Mouse (Mus musculus) inflammation-experienced regulatory T-cells (primary cell): ENCODE results near the gene Olfr1225. TPM values are rescaled to one million over a fixed set of nuclear protein-coding genes. Genes with fewer than 3 reads are reported as not detected.

Experiments
- polyA plus RNA-seq, 2 experiments: library from polyadenylated mRNA; unstranded; fragments of 100-300 nt; shearing (Covaris generic); gene quantifications; one replicate each; pipeline ENCODE4 v1.2.1; 2017

Olfr1225 gene
- under 1 TPM; 0.06 to 0.77 TPM for polyA plus RNA-seq

DNA sequence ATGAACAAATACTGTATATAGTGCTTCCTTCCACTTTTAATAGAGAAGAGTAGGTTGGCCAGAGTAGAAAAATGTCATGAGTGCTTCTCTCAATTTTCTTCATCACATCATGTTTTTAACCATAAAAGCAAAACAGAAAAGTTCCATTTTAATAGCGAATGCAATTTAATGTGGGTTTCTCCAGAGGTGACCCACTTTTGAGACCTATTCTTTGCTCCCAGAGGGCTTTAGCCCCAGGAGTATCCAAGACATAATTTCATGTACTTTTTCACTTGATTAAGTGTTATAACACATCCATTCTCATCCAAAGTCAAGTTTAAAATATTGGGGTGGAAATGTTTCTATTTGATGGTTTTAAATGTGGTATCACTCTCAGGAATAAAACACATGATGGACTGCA is at the start of gene Olfr1225:
Gene Olfr1225 (minus strand): TSS at position 101 of the 400 bp plus-strand sequence.

DNA sequence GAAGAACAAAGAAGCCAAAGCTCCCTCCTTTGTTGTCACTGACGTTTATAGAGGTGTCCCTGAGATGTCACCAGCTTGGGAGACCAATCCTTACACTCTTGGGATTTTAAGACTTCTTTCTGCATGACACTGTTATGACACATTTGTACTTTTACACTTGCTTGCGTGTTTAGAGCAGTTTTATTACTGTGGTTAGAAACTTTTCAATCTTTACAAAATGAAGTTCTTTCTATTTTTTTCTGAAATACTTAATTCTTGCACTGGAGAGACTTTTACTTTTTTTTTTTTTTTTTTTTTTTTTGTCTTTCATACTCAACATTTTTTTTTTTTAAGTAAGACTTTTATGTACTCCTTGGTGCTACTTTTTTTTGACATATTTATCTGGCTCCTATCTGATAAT is 25.5 kb upstream of the Olfr1225 start, which contains the start of gene Olfr1226:
Gene Olfr1226 (minus strand): TSS at position 101 of the 400 bp plus-strand sequence.

DNA sequence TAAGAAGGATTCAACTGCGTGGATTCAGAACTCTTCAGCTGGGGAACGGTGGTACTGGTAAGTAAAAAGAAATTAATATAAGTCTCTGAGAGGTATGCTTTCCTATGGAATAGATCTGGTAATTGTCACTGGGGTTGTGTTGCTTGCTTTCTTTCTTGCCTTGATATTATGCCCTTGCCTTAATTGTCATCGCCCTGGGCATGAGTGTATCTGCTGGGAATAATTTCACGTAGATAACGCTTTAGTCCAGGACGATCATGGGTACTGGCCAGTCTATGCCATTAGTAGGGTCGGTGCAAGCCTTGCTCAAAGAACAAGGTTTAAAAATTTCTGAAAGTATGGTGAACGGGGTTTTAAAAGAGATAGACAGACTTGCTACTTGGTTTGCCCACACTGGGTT is 10.5 kb downstream of the Olfr1225 start, which contains the start of gene Olfr1224-ps1:
Gene Olfr1224-ps1 (minus strand): TSS at position 101 of the 400 bp plus-strand sequence.

DNA sequence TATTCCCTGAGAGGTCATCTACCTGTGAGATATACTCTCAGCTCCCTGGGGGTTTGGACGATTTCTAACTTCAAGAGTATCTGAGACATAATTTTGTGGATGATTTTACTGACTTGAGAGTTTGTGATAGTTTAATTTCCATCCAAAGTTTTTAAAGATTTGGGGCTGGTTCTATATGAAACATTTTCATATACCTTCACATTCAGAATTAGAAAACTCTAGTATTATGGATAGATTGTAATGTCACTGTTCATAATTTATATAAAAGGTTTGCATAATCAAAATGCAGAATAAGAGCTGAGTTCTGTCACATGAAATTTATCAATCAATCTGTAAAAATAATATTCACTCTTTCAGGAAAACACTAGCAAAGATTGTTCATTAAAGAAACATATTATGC is 23.0 kb downstream of the Olfr1225 start, which contains the start of gene Olfr1223:
Gene Olfr1223 (minus strand): TSS at position 101 of the 400 bp plus-strand sequence.

DNA sequence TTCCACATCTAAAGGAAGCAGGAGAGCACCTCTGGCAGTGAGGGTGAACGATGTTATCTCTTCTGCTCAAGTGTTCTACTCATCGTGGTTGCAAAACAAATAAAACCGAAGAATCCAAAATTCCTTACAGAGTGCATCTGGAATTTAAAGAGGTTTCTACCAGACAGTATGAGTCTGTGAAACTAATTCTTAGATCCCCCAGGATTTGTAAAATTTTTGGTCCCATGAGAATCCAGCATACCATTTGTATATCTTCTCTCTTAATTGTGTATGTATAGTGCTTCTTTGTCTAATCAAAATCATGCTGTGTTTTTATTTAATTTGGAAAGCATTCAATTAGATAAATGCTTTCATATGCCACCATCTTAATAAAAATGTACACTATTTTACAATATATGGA is 41.5 kb downstream of the Olfr1225 start, which contains the start of gene Olfr1222:
Gene Olfr1222 (minus strand): TSS at position 101 of the 400 bp plus-strand sequence.

Other genes starting within 250 kb of the Olfr1225 start
- gene Olfr1211, start 236.6 kb downstream of the Olfr1225 start, polyA plus RNA-seq, result not detected
- gene Olfr1212, start 220.7 kb downstream of the Olfr1225 start, polyA plus RNA-seq, result under 1 TPM in 1 of 2 experiments, not detected in 1; 0.16 TPM
- gene Gm13762, start 194.4 kb downstream of the Olfr1225 start, polyA plus RNA-seq, result not detected
- under 1 TPM in 1 of 2 experiments, not detected in 1; 0.23 TPM for gene Olfr1214, start 182.0 kb downstream of the Olfr1225 start, polyA plus RNA-seq
- gene Olfr1215, start 167.7 kb downstream of the Olfr1225 start, polyA plus RNA-seq, result under 1 TPM; 0.49 to 0.53 TPM
- gene Olfr1216, start 156.3 kb downstream of the Olfr1225 start, polyA plus RNA-seq, result not detected
- under 1 TPM; 0.07 to 0.11 TPM for gene Olfr1217, start 142.6 kb downstream of the Olfr1225 start, polyA plus RNA-seq
- not detected for gene Olfr1218, start 113.5 kb downstream of the Olfr1225 start, polyA plus RNA-seq
- not detected for gene Olfr1219, start 91.2 kb downstream of the Olfr1225 start, polyA plus RNA-seq
- gene Olfr1220, start 67.8 kb downstream of the Olfr1225 start, polyA plus RNA-seq, result under 1 TPM; 0.08 to 0.62 TPM
- not detected for gene Olfr1221, start 57.4 kb downstream of the Olfr1225 start, polyA plus RNA-seq
- gene Olfr1222, start 41.6 kb downstream of the Olfr1225 start, polyA plus RNA-seq, result not detected
- gene Olfr1223, start 23.1 kb downstream of the Olfr1225 start, polyA plus RNA-seq, result under 1 TPM in 1 of 2 experiments, not detected in 1; 0.30 TPM
- not detected for gene Olfr1224-ps1, start 10.6 kb downstream of the Olfr1225 start, polyA plus RNA-seq
- gene Olfr1226, start 25.4 kb upstream of the Olfr1225 start, polyA plus RNA-seq, result not detected
- 1 to 10 TPM in 1 of 2 experiments, under 1 TPM in 1; 0.42 to 1.1 TPM for gene Olfr1228, start 79.4 kb upstream of the Olfr1225 start, polyA plus RNA-seq
- gene Olfr1229, start 113.3 kb upstream of the Olfr1225 start, polyA plus RNA-seq, result not detected
- gene Olfr1230, start 122.6 kb upstream of the Olfr1225 start, polyA plus RNA-seq, result not detected
- under 1 TPM in 1 of 2 experiments, not detected in 1; 0.34 TPM for gene Olfr1231, start 132.4 kb upstream of the Olfr1225 start, polyA plus RNA-seq
- not detected for gene Olfr1232, start 155.0 kb upstream of the Olfr1225 start, polyA plus RNA-seq
- gene Olfr1233, start 167.7 kb upstream of the Olfr1225 start, polyA plus RNA-seq, result under 1 TPM; 0.06 to 0.67 TPM
- gene Olfr1234, start 190.2 kb upstream of the Olfr1225 start, polyA plus RNA-seq, result under 1 TPM in 1 of 2 experiments, not detected in 1; 0.23 TPM
- under 1 TPM in 1 of 2 experiments, not detected in 1; 0.11 TPM for gene Olfr1238, start 235.0 kb upstream of the Olfr1225 start, polyA plus RNA-seq
- not detected for gene Olfr1239, start 245.7 kb upstream of the Olfr1225 start, polyA plus RNA-seq